Mouse (Mus musculus) E14TG2a.4 (cell line): ENCODE results near the gene Dscam.

Experiments used
- CTCF ChIP-seq: conservative IDR thresholded peaks from 2 replicates; pipeline ENCODE4 v1.5.1; 2014; ENCODE audit warnings: low read length
- NANOG ChIP-seq: IDR thresholded peaks from 2 replicates; pipeline ENCODE4 v1.6.1; 2014; ENCODE audit warnings: borderline replicate concordance, low read length, mixed read lengths
- POU5F1 ChIP-seq: IDR thresholded peaks from 2 replicates; pipeline ENCODE4 v1.6.1; 2014; ENCODE audit warnings: low read length, borderline replicate concordance

GRCm38 (mm10) chr16:96691576-96691975, 479.0 kb downstream of the Dscam start:
- no peak for TF ChIP-seq CTCF
- TF ChIP-seq NANOG: no peak
- no peak for TF ChIP-seq POU5F1
